Mouse (Mus musculus) CH12.LX (cell line): ENCODE data around the gene Nxn. TPM values are rescaled to one million over a fixed set of nuclear protein-coding genes. Genes with fewer than 3 reads are reported as not detected.

Experiments used
- DNase-seq: peaks from one replicate; pipeline ENCODE4 v3.0.0-alpha.2; 2013; ENCODE audit errors: extremely low read depth
- H3K27ac ChIP-seq: 2 replicates; pipeline ENCODE4 v1.5.1; 2012; ENCODE audit warnings: low read depth, mild to moderate bottlenecking, control low read depth, moderate library complexity; ENCODE audit not compliant: insufficient read depth
- H3K27me3 ChIP-seq: replicated peaks from 2 replicates; pipeline ENCODE3; 2012; ENCODE audit warnings: inconsistent platforms
- H3K36me3 ChIP-seq, 2 experiments: replicated peaks in 1 of 2; 2 replicates each; pipeline versions ENCODE3 to v1.6.1; 2012; ENCODE audit warnings: inconsistent platforms in 1 of 2, low read length in 1 of 2, mild to moderate bottlenecking in 1 of 2, mixed read lengths in 1 of 2, moderate library complexity in 1 of 2; ENCODE audit not compliant: control insufficient read depth in 1 of 2, insufficient read depth in 1 of 2
- H3K4me1 ChIP-seq, 2 experiments: 2 replicates each; pipeline ENCODE4 v1.6.1; 2012; ENCODE audit warnings: inconsistent platforms in 1 of 2, moderate library complexity in 1 of 2; ENCODE audit not compliant: insufficient read depth in 2 of 2, control insufficient read depth in 1 of 2
- H3K4me2 ChIP-seq: 2 replicates; pipeline ENCODE4 v1.6.1; 2012; ENCODE audit warnings: low read depth, mild to moderate bottlenecking, control low read depth; ENCODE audit not compliant: poor library complexity, insufficient read depth, severe bottlenecking
- H3K4me3 ChIP-seq, 3 experiments: fragments of 150-350 bp in 1 of 3; sonication (generic) in 1 of 3; replicated peaks in 1 of 3; 2 replicates each; pipeline versions ENCODE3 to v1.5.1; 2011 to 2012; ENCODE audit warnings: low read depth in 2 of 3, low read length in 2 of 3, mild to moderate bottlenecking in 2 of 3, moderate library complexity in 2 of 3, control low read depth in 1 of 3, improper control_type of control experiment in 1 of 3, inconsistent platforms in 1 of 3, mixed read lengths in 1 of 3; ENCODE audit not compliant: poor library complexity in 1 of 3
- H3K79me2 ChIP-seq: replicated peaks from 2 replicates; pipeline ENCODE4 v1.6.1; 2012; ENCODE audit warnings: mild to moderate bottlenecking, moderate library complexity; ENCODE audit not compliant: control insufficient read depth, poor library complexity, insufficient read depth, severe bottlenecking; ENCODE audit errors: extremely low read depth
- H3K9ac ChIP-seq: 2 replicates; pipeline ENCODE4 v1.6.1; 2012; ENCODE audit warnings: low read depth, mild to moderate bottlenecking, control low read depth, moderate library complexity; ENCODE audit not compliant: insufficient read depth
- H3K9me3 ChIP-seq: replicated peaks from 2 replicates; pipeline ENCODE3; 2012; ENCODE audit warnings: low read length, inconsistent platforms, mixed read lengths
- BHLHE40 ChIP-seq: IDR thresholded peaks from 2 replicates; pipeline ENCODE4 v1.6.1; 2011; ENCODE audit warnings: mild to moderate bottlenecking, low read depth, low read length, improper control_type of control experiment
- CHD1 ChIP-seq: IDR thresholded peaks from 2 replicates; pipeline ENCODE4 v1.6.1; 2012; ENCODE audit warnings: low read depth, low read length, improper control_type of control experiment, inconsistent platforms
- CHD2 ChIP-seq: IDR thresholded peaks from 2 replicates; pipeline ENCODE4 v1.6.1; 2011; ENCODE audit warnings: low read length, improper control_type of control experiment
- CTCF ChIP-seq, 2 experiments: IDR thresholded peaks in 1 of 2; conservative IDR thresholded peaks in 1 of 2; 2 replicates each; pipeline ENCODE4 v1.5.1; 2011 to 2012; ENCODE audit warnings: low read depth in 2 of 2, low read length in 2 of 2, improper control_type of control experiment in 1 of 2, inconsistent platforms in 1 of 2, mild to moderate bottlenecking in 1 of 2, moderate library complexity in 1 of 2
- E2F4 ChIP-seq: IDR thresholded peaks from 2 replicates; pipeline ENCODE4 v1.6.1; 2011; ENCODE audit warnings: low read depth, low read length, improper control_type of control experiment; ENCODE audit not compliant: insufficient replicate concordance
- ELF1 ChIP-seq: IDR thresholded peaks from 2 replicates; pipeline ENCODE4 v1.6.1; 2014; ENCODE audit warnings: low read depth, mild to moderate bottlenecking, inconsistent platforms, low read length, improper control_type of control experiment
- EP300 ChIP-seq: IDR thresholded peaks from 2 replicates; pipeline ENCODE4 v1.6.1; 2011; ENCODE audit warnings: low read length, improper control_type of control experiment
- ETS1 ChIP-seq: conservative IDR thresholded peaks from 2 replicates; pipeline ENCODE4 v1.6.1; 2012; ENCODE audit warnings: low read depth, mild to moderate bottlenecking, inconsistent platforms, low read length, improper control_type of control experiment, moderate library complexity
- GABPA ChIP-seq: IDR thresholded peaks from 2 replicates; pipeline ENCODE4 v1.6.1; 2012; ENCODE audit warnings: low read depth, low read length, improper control_type of control experiment, inconsistent platforms; ENCODE audit not compliant: insufficient replicate concordance
- IRF4 ChIP-seq: IDR thresholded peaks from 2 replicates; pipeline ENCODE4 v1.6.1; 2014; ENCODE audit warnings: low read depth, mild to moderate bottlenecking, inconsistent platforms, low read length, improper control_type of control experiment
- JUN ChIP-seq: IDR thresholded peaks from 2 replicates; pipeline ENCODE4 v1.6.1; 2011; ENCODE audit warnings: low read depth, mild to moderate bottlenecking, low read length, improper control_type of control experiment, moderate library complexity; ENCODE audit not compliant: insufficient read depth
- JUND ChIP-seq: conservative IDR thresholded peaks from 2 replicates; pipeline ENCODE4 v1.6.1; 2011; ENCODE audit warnings: low read depth, low read length, improper control_type of control experiment
- KAT2A ChIP-seq: IDR thresholded peaks from 2 replicates; pipeline ENCODE4 v1.6.1; 2012; ENCODE audit warnings: low read length, improper control_type of control experiment, inconsistent platforms; ENCODE audit not compliant: insufficient replicate concordance
- MAFK ChIP-seq: IDR thresholded peaks from 2 replicates; pipeline ENCODE4 v1.6.1; 2011; ENCODE audit warnings: low read length, improper control_type of control experiment; ENCODE audit not compliant: insufficient replicate concordance
- MAX ChIP-seq: IDR thresholded peaks from 2 replicates; pipeline ENCODE4 v1.6.1; 2011; ENCODE audit warnings: low read length, improper control_type of control experiment
- MAZ ChIP-seq: IDR thresholded peaks from 2 replicates; pipeline ENCODE4 v1.6.1; 2012; ENCODE audit warnings: low read depth, mild to moderate bottlenecking, inconsistent platforms, low read length, improper control_type of control experiment, moderate library complexity
- MEF2A ChIP-seq: IDR thresholded peaks from 2 replicates; pipeline ENCODE4 v1.6.1; 2014; ENCODE audit warnings: low read depth, mild to moderate bottlenecking, inconsistent platforms, low read length, improper control_type of control experiment, borderline replicate concordance
- MXI1 ChIP-seq: IDR thresholded peaks from 2 replicates; pipeline ENCODE4 v1.6.1; 2011; ENCODE audit warnings: mild to moderate bottlenecking, low read depth, low read length, improper control_type of control experiment
- MYC ChIP-seq: IDR thresholded peaks from 2 replicates; pipeline ENCODE4 v1.6.1; 2011; ENCODE audit warnings: low read depth, mild to moderate bottlenecking, improper control_type of control experiment, low read length
- NELFE ChIP-seq: IDR thresholded peaks from 2 replicates; pipeline ENCODE4 v1.6.1; 2011; ENCODE audit warnings: low read depth, low read length, improper control_type of control experiment
- NRF1 ChIP-seq: IDR thresholded peaks from 2 replicates; pipeline ENCODE4 v1.6.1; 2014; ENCODE audit warnings: low read depth, mild to moderate bottlenecking, inconsistent platforms, low read length, improper control_type of control experiment, moderate library complexity
- PAX5 ChIP-seq: IDR thresholded peaks from 2 replicates; pipeline ENCODE4 v1.6.1; 2012; ENCODE audit warnings: low read length, inconsistent platforms, mixed read lengths
- POLR2A ChIP-seq: IDR thresholded peaks from 2 replicates; pipeline ENCODE4 v1.6.1; 2011; ENCODE audit warnings: low read depth, mild to moderate bottlenecking, improper control_type of control experiment, low read length
- POLR2AphosphoS2 ChIP-seq: IDR thresholded peaks from 2 replicates; pipeline ENCODE4 v1.6.1; 2011; ENCODE audit warnings: low read depth, low read length, improper control_type of control experiment
- RAD21 ChIP-seq: IDR thresholded peaks from 2 replicates; pipeline ENCODE4 v1.6.1; 2011; ENCODE audit warnings: low read depth, mild to moderate bottlenecking, low read length, improper control_type of control experiment, moderate library complexity
- RCOR1 ChIP-seq: conservative IDR thresholded peaks from 2 replicates; pipeline ENCODE4 v1.6.1; 2012; ENCODE audit warnings: low read depth, mild to moderate bottlenecking, inconsistent platforms, low read length, improper control_type of control experiment
- SIN3A ChIP-seq: IDR thresholded peaks from 2 replicates; pipeline ENCODE4 v1.6.1; 2012; ENCODE audit warnings: low read length, improper control_type of control experiment, inconsistent platforms
- SMC3 ChIP-seq: IDR thresholded peaks from 2 replicates; pipeline ENCODE4 v1.6.1; 2011; ENCODE audit warnings: low read depth, low read length, improper control_type of control experiment
- TBP ChIP-seq: conservative IDR thresholded peaks from 2 replicates; pipeline ENCODE4 v1.6.1; 2011; ENCODE audit warnings: low read depth, low read length, improper control_type of control experiment
- TCF12 ChIP-seq: IDR thresholded peaks from 2 replicates; pipeline ENCODE4 v1.6.1; 2014; ENCODE audit warnings: low read depth, mild to moderate bottlenecking, inconsistent platforms, low read length, improper control_type of control experiment
- UBTF ChIP-seq: IDR thresholded peaks from 2 replicates; pipeline ENCODE4 v1.6.1; 2012; ENCODE audit warnings: low read depth, mild to moderate bottlenecking, inconsistent platforms, low read length, improper control_type of control experiment, moderate library complexity
- USF1 ChIP-seq: IDR thresholded peaks from 2 replicates; pipeline ENCODE4 v1.6.1; 2014; ENCODE audit warnings: low read depth, mild to moderate bottlenecking, inconsistent platforms, low read length, improper control_type of control experiment
- USF2 ChIP-seq: conservative IDR thresholded peaks from 2 replicates; pipeline ENCODE4 v1.6.1; 2011; ENCODE audit warnings: low read depth, low read length, improper control_type of control experiment
- ZC3H11A ChIP-seq: IDR thresholded peaks from 2 replicates; pipeline ENCODE4 v1.6.1; 2012; ENCODE audit warnings: low read depth, mild to moderate bottlenecking, inconsistent platforms, low read length, improper control_type of control experiment
- ZKSCAN1 ChIP-seq: IDR thresholded peaks from 2 replicates; pipeline ENCODE4 v1.6.1; 2012; ENCODE audit warnings: low read depth, inconsistent platforms, low read length, improper control_type of control experiment, borderline replicate concordance
- ZMIZ1 ChIP-seq: IDR thresholded peaks from 2 replicates; pipeline ENCODE4 v1.6.1; 2012; ENCODE audit warnings: low read depth, mild to moderate bottlenecking, inconsistent platforms, low read length, improper control_type of control experiment
- ZNF384 ChIP-seq: IDR thresholded peaks from 2 replicates; pipeline ENCODE4 v1.6.1; 2012; ENCODE audit warnings: low read depth, low read length, improper control_type of control experiment, inconsistent platforms
- dilution Hi-C: fragments of 300-500 bp; cut with MboI; formaldehyde crosslinking; loops from 2 replicates; pipeline ENCODE4 v1.14.3; 2020; ENCODE audit warnings: low sequenced_read_pairs; ENCODE audit not compliant: extremely low pct_unique_long_range_greater_than_20kb, extremely low pct_ligation_motif_present
- in situ Hi-C: fragments of 300-500 bp; cut with MboI; formaldehyde crosslinking; loops from 3 replicates; pipeline ENCODE4 v1.14.3; 2019; ENCODE audit warnings: low sequenced_read_pairs, low pct_ligation_motif_present, low pct_unique_long_range_greater_than_20kb, mixed read lengths
- polyA plus RNA-seq: library from polyadenylated mRNA; unstranded; fragments of >175 nt; gene quantifications from 2 replicates; pipeline ENCODE4 v1.2.1, GENCODE M21; 2012; ENCODE audit warnings: low read depth; ENCODE audit not compliant: insufficient read length
- total RNA-seq, 2 experiments: library from RNA; depleted of rRNA; stranded (reverse); fragments of 300-350 nt in 1 of 2; fragments of >200 nt in 1 of 2; gene quantifications; 2 replicates each; pipeline ENCODE4 v1.2.3; 2012 to 2014

Nxn gene
- total and polyA plus RNA-seq, 3 experiments = 15.3 to 24.8 (median 19.2) TPM

GRCm38 (mm10) chr11:76242901-76243810 is 155.8 kb downstream of the Nxn start, which contains the start of the genes Mrm3 and Glod4:
Gene Mrm3, plus strand, starts transcription at chr11:76243715.
Gene Glod4, minus strand, starts transcription at chr11:76243725.
- peak within 1 kb of the TSS; percentile 61 to 91 (median 70) for H3K4me3 ChIP-seq
- peaks cover 18% of the 10 kb centered on the region for H3K79me2 ChIP-seq
- H3K27ac ChIP-seq = no peak within 1 kb of the TSS
- DNase-seq = peak; percentile 90
- H3K36me3 ChIP-seq = peaks cover 17 to 61% of the 10 kb centered on the region in 2 experiments
- dilution Hi-C loops (no loop called here), in situ Hi-C loops (no loop called here)
- H3K27me3 ChIP-seq = no peaks in the 10 kb centered on the region
- H3K4me1 ChIP-seq = peaks cover 4 to 41% of the 10 kb centered on the region in 2 experiments
- no peaks in the 10 kb centered on the region for H3K9me3 ChIP-seq
- peak within 1 kb of the TSS; percentile 70 for H3K9ac ChIP-seq
- peak within 1 kb of the TSS; percentile 92 for H3K4me2 ChIP-seq
- TF ChIP-seq NELFE (peak; percentile 94; the same call in 1 of the 2 replicates), ZKSCAN1 (no peak), ZNF384 (no peak), PAX5 (no peak), MEF2A (peak; percentile 80; the same call in 1 of the 2 replicates), BHLHE40 (no peak), ZC3H11A (no peak), SMC3 (no peak), CHD1 (no peak), SIN3A (peak; percentile 98), EP300 (no peak), JUND (0 out of 2 replicates have a peak, but pooled peaks have one; percentile 17), CTCF (conservative IDR thresholded peaks at IDR 0.05 in 1 of 2, IDR thresholded peaks at IDR 0.05 in 1 of 2; ENCODE audit: low read depth in 2 of 2, low read length in 2 of 2) (no peak), MAFK (no peak), E2F4 (peak; percentile 82; the same call in 1 of the 2 replicates), MXI1 (peak; percentile 99), NRF1 (peak; percentile 69), RCOR1 (0 out of 2 replicates have a peak, but pooled peaks have one; percentile 48), UBTF (no peak), POLR2AphosphoS2 (peak; percentile 75; the same call in 1 of the 2 replicates), CHD2 (no peak), USF2 (no peak), ETS1 (0 out of 2 replicates have a peak, but pooled peaks have one; percentile 11), TBP (peak; percentile 67; the same call in 1 of the 2 replicates), KAT2A (peak; percentile 81; the same call in 1 of the 2 replicates), USF1 (peak; percentile 3; the same call in 1 of the 2 replicates), JUN (peak; percentile 28; the same call in 1 of the 2 replicates), GABPA (peak; percentile 31; the same call in 1 of the 2 replicates), MAX (peak; percentile 93), POLR2A (peak; percentile 98), ELF1 (peak; percentile 90), IRF4 (peak; percentile 82), MYC (peak; percentile 93; the same call in 1 of the 2 replicates), ZMIZ1 (peak; percentile 84), MAZ (peak; percentile 67; the same call in 1 of the 2 replicates), RAD21 (no peak), TCF12 (peak; percentile 98)
